Mouse (Mus musculus) ES-E14 (cell line): ENCODE measurements around the gene Eif5a.

Experiments
- CHD2 ChIP-seq: IDR thresholded peaks from 2 replicates; pipeline ENCODE4 v1.6.1; 2014; ENCODE audit warnings: mild to moderate bottlenecking, low read depth, low read length, inconsistent platforms
- MAFK ChIP-seq: IDR thresholded peaks from 2 replicates; pipeline ENCODE4 v1.6.1; 2014; ENCODE audit warnings: mild to moderate bottlenecking, low read depth, low read length, inconsistent platforms; ENCODE audit not compliant: insufficient read depth

GRCm38 (mm10) chr11:69953267-69953915, 31.6 kb upstream of the Eif5a start:
- TF ChIP-seq MAFK (no peak), CHD2 (no peak)
